Mouse (Mus musculus) hindbrain, embryonic 13.5 days (tissue): Measurements from ENCODE around the gene Pecr. TPM values are rescaled to one million over a fixed set of nuclear protein-coding genes. Genes with fewer than 3 reads are reported as not detected.
A peak's percentile ranks its signal among the peaks of the same experiment; 100 is the strongest.

ENCODE experiments used
- ATAC-seq: fragments of 200-750 bp; cut with Nextera tagmentation; 2 replicates; pipeline ENCODE4 v1.8.0; 2017; ENCODE audit warnings: moderate TSS enrichment; ENCODE audit not compliant: low FRiP score
- H3K27ac ChIP-seq: fragments of 300-500 bp; sonication (generic); 2 replicates; pipeline ENCODE4 v1.5.1; 2015; ENCODE audit warnings: inconsistent platforms, mild to moderate bottlenecking, moderate library complexity
- H3K27me3 ChIP-seq: fragments of 300-500 bp; sonication (generic); 2 replicates; pipeline ENCODE4 v1.6.1; 2015; ENCODE audit warnings: mild to moderate bottlenecking, inconsistent platforms
- H3K36me3 ChIP-seq: fragments of 300-500 bp; sonication (generic); 2 replicates; pipeline ENCODE4 v1.6.1; 2015; ENCODE audit warnings: mild to moderate bottlenecking, inconsistent platforms
- H3K4me1 ChIP-seq: fragments of 300-500 bp; sonication (generic); replicated peaks from 2 replicates; pipeline ENCODE4 v1.6.1; 2015; ENCODE audit warnings: inconsistent platforms
- H3K4me2 ChIP-seq: fragments of 300-500 bp; sonication (generic); 2 replicates; pipeline ENCODE4 v1.6.1; 2015; ENCODE audit warnings: inconsistent platforms, mild to moderate bottlenecking, moderate library complexity
- H3K4me3 ChIP-seq: fragments of 300-500 bp; sonication (generic); 2 replicates; pipeline ENCODE4 v1.5.1; 2015; ENCODE audit warnings: mild to moderate bottlenecking, inconsistent platforms
- H3K9ac ChIP-seq: fragments of 300-500 bp; sonication (generic); 2 replicates; pipeline ENCODE4 v1.6.1; 2015; ENCODE audit warnings: mild to moderate bottlenecking, inconsistent platforms
- H3K9me3 ChIP-seq: fragments of 300-500 bp; sonication (generic); 2 replicates; pipeline ENCODE4 v1.6.1; 2016; ENCODE audit warnings: inconsistent platforms
- WGBS: fragments of 180-500 bp; shearing (Covaris S2); methylation state at CpG from one replicate; pipeline ENCODE4 v1.1.7; 2015; 5-methylcytosine and 5-hydroxymethylcytosine counted together
- polyA plus RNA-seq: library from polyadenylated mRNA; unstranded; fragments of >200 nt; fragmentation: Nextera tagmentation; extraction: Ambion mirVana; gene quantifications from 2 replicates; pipeline ENCODE4 v1.2.1, GENCODE M21; 2015

The Pecr gene
- polyA plus RNA-seq: 8.8 and 8.9 TPM in 2 replicates

DNA sequence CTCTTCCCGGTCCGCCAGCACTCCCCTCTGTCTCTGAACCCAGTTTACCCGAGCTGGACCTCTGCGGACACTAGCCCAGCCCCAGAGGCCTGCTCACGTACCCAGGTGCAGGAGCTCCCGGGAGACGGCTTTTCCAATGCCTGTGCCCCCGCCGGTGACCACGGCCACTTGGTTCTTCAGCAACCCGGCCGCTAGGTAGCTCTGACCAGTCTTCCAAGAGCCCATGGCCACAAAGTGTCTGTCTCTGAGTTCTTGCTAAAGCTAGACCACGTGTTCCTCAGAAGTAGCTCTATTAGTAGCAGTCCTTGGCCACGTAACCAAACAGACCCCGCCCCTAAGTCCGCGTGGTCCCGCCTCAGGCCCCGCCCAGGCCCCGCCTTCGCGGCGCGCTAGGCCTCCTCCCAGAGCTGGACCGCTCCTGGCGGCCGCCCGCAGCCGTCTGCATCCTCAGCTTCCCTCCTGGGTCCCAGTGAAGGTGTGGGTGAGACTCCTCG lies at the start of gene Pecr, which contains the start of gene Tmem169:
Gene Pecr (minus strand): TSS at position 323 of the 494 bp plus-strand sequence.
Gene Tmem169 (plus strand): TSS at position 378 of the 494 bp plus-strand sequence.
- ATAC-seq: peak; percentile 98
- H3K4me1 ChIP-seq: peaks cover 38% of the 10 kb centered on the region
- WGBS: under 1% methylated on average over 30 of the region's 30 CpGs
- no peaks in the 10 kb centered on the region; the same call in 1 of the 2 replicates for H3K36me3 ChIP-seq
- H3K27me3 ChIP-seq: no peaks in the 10 kb centered on the region
- H3K9ac ChIP-seq: peak within 1 kb of the TSS; percentile 89
- peak within 1 kb of the TSS; percentile 54 for H3K4me3 ChIP-seq
- H3K4me2 ChIP-seq: peak within 1 kb of the TSS; percentile 81
- peak within 1 kb of the TSS; percentile 94 for H3K27ac ChIP-seq
- H3K9me3 ChIP-seq: no peaks in the 10 kb centered on the region

DNA sequence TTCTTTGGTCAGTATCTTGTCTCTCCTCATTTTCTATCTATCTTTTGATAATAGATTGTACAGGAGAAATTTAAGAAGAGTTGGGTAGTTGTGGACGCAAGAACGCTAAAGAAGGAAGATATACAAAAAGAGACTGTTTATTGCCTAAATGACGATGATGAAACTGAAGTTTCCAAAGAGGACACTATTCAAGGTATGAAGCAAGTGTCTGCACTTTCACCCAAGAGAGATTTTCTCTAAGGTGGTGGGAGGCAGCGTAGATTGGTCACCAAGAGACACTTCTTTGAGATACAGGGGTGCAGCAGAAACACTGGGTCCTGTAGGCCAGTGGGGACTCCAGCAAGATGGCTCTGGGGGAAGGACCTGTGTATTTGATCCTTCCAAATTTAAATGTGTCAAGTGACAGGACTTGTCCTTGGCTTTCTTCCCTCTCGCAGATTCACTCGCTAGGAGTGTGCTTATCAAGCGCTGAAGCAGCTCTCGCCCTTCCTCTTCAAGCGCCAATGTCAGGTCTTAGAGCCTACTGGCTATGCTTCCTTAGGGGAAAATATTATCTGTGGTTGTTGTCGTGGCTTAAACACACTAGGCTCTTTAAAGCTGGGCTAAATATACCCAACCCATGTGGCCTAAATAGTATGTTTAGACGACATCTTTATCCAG lies 42.2 kb upstream of the Pecr start:
- H3K9me3 ChIP-seq: no peaks in the 10 kb centered on the region
- H3K4me2 ChIP-seq: no peak overlapping the region
- 94% methylated on average over 11 of the region's 11 CpGs for WGBS
- no peak for ATAC-seq
- H3K4me3 ChIP-seq: no peak overlapping the region
- H3K27ac ChIP-seq: no peak overlapping the region
- H3K9ac ChIP-seq: no peak overlapping the region
- H3K36me3 ChIP-seq: peaks cover 55% of the 10 kb centered on the region
- H3K27me3 ChIP-seq: no peaks in the 10 kb centered on the region
- H3K4me1 ChIP-seq: no peaks in the 10 kb centered on the region

DNA sequence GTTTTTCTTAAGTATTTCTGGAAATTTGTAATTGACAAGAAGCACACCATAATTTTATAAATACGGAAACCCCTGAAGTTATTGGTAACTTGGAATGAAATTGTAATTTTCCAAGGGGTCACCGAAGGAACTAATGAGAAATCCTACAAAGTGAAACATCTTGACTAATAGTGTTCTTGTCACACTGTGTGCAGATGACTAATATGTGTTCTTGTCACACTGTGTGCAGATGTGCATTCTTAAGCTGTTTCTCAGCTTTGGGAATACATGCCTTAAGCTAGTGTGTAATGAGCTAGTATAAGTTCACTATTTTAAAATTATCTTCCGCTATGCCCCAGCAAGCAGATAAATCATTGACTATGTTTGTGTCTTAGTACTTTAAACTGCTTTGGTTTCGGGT lies 39.1 kb upstream of the Pecr start:
- Histone ChIP-seq H3K4me3 (no peak overlapping the region), H3K27ac (no peak overlapping the region), H3K4me1 (no peaks in the 10 kb centered on the region), H3K36me3 (peaks cover 69% of the 10 kb centered on the region), H3K9ac (no peak overlapping the region), H3K9me3 (no peaks in the 10 kb centered on the region), H3K4me2 (no peak overlapping the region), H3K27me3 (no peaks in the 10 kb centered on the region)
- over 99% methylated on average over 4 of the region's 4 CpGs for WGBS
- ATAC-seq: no peak

DNA sequence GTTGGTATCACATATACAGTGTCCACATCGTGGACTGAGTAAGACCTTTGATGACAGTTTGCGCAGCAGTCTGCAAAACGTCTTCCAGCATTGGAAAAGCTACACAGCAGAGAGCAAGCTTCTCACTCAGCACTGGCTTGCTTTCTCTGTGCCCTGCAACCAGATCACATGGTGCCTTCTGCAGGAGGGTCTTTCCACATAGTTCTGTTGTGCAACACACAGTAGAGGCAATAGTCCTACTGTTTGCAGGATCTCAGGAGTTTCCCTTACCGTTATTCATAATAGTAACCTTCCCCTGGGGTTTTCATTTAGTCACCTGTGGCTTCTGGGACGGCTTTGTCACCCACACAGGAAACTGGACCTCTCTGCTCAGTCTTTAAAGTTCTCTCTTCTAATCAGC lies 36.6 kb upstream of the Pecr start:
- WGBS: 93% methylated on average over 5 of the region's 5 CpGs
- Histone ChIP-seq H3K27me3 (no peaks in the 10 kb centered on the region), H3K36me3 (peaks cover 58% of the 10 kb centered on the region), H3K4me3 (no peak overlapping the region), H3K27ac (no peak overlapping the region), H3K4me2 (no peak overlapping the region), H3K4me1 (no peaks in the 10 kb centered on the region), H3K9ac (no peak overlapping the region), H3K9me3 (no peaks in the 10 kb centered on the region)
- ATAC-seq: no peak

DNA sequence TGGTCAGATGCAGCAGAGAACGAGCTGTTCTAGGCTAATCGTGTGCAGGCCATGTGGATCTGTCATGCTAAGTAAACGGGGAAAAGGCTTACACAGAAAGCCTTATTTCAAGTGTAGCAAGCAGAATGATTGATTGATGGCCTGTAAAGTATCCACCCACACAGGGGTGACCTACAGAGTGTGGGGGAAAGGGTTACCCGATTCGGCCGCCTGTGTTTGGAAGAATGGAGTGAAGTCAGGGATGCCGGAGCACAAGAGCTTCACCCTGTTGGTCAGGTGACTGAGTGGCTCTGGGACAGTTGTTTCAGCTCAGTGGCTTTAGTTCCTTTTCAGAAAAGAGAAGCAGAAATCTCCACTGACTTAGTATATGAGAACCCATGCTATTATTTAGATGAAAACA lies 32.8 kb upstream of the Pecr start:
- H3K9ac ChIP-seq: no peak overlapping the region
- H3K9me3 ChIP-seq: no peaks in the 10 kb centered on the region
- ATAC-seq: no peak
- H3K27ac ChIP-seq: no peak overlapping the region
- 69% methylated on average over 7 of the region's 7 CpGs for WGBS
- H3K27me3 ChIP-seq: no peaks in the 10 kb centered on the region
- H3K4me3 ChIP-seq: no peak overlapping the region
- H3K4me2 ChIP-seq: no peak overlapping the region
- peaks cover 42% of the 10 kb centered on the region for H3K36me3 ChIP-seq
- no peaks in the 10 kb centered on the region for H3K4me1 ChIP-seq

DNA sequence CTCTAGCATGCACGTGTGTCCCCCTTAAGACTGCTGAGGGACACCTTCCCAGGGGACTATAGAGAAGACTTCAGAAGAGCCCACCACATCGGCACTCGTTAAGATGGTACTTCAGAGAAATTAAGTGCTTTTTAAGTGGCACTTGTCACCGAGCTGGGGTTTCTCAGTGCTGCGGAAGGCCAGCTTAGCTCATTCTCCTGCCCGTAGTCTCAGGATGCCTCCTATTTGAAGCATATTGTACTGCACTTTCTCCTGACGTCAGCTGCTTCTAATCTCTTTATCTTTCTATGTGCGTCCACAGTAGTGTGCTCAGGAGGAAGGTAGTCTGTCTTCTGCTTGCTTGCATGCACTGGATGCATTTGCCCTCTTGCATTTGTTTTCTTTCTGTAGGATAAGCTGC lies 32.3 kb upstream of the Pecr start:
- H3K4me2 ChIP-seq: no peak overlapping the region
- 70% methylated on average over 8 of the region's 8 CpGs for WGBS
- H3K27ac ChIP-seq: no peak overlapping the region
- H3K9me3 ChIP-seq: no peaks in the 10 kb centered on the region
- no peak for ATAC-seq
- no peaks in the 10 kb centered on the region for H3K4me1 ChIP-seq
- peaks cover 42% of the 10 kb centered on the region for H3K36me3 ChIP-seq
- H3K9ac ChIP-seq: 0 out of 2 replicates have a peak overlapping the region, but pooled peaks have one; percentile 35
- no peak overlapping the region for H3K4me3 ChIP-seq
- no peaks in the 10 kb centered on the region for H3K27me3 ChIP-seq

DNA sequence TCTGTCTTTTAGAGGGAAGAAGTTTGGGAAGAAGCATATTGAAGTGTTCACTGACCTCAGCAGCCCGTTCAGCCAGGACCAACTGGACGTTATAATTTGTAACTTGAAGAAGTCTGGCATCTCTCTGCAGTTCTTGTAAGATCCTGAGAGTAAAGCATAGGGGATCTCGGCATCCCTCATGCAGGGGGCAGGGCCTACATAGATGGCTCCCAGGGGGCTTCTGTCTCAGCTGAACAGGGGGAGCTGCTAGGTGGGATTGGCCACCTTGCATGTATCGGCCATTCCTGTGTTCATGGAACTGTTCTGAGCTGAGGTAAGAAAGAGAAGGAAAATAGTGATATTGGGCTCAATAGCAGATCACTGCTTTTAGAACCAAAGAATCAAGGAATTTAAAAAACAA lies 31.3 kb upstream of the Pecr start:
- Histone ChIP-seq H3K36me3 (peaks cover 33% of the 10 kb centered on the region), H3K9me3 (no peaks in the 10 kb centered on the region), H3K4me2 (no peak overlapping the region), H3K4me3 (no peak overlapping the region), H3K9ac (no peak overlapping the region), H3K27ac (no peak overlapping the region), H3K4me1 (0 out of 2 replicates have a peak, but pooled peaks cover 1% of the 10 kb centered on the region), H3K27me3 (no peaks in the 10 kb centered on the region)
- ATAC-seq: no peak
- 91% methylated on average over 4 of the region's 4 CpGs for WGBS

DNA sequence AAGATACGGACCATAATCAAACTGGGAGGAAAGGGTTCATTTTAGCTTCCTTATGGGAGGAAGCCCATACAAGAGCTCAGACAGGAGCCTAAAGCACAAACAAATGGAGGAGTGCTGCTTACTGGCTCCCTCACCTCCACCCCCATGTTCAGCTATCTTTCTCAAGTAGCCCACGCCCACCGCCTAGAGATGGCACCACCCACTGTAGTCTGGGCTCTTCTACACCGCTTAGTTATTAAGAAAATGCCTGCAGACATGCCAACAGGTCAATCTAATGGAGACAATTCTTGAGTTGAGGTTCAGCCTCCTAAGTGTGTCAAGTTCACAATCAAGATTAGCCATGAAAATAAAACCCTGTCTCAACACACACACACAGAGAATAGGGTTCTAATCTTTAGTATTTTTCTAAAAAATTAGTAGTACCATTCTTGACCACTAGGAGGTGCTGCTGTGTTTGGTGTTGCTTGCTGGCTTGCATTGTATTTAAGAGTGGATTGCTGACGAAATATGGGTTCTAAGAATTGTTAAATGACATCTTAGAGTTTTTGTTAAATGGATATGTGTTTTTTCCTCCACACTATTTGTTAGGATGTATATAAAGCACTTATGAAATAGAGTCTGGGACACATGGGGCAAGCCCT lies 29.4 kb upstream of the Pecr start:
- peaks cover 13% of the 10 kb centered on the region for H3K4me1 ChIP-seq
- no peak; the same call in 1 of the 2 replicates for ATAC-seq
- H3K27me3 ChIP-seq: no peaks in the 10 kb centered on the region
- no peak overlapping the region for H3K27ac ChIP-seq
- peaks cover 16% of the 10 kb centered on the region for H3K36me3 ChIP-seq
- no peaks in the 10 kb centered on the region for H3K9me3 ChIP-seq
- H3K9ac ChIP-seq: no peak overlapping the region
- no peak overlapping the region for H3K4me2 ChIP-seq
- H3K4me3 ChIP-seq: no peak overlapping the region
- WGBS: 78% methylated on average over 5 of the region's 5 CpGs

DNA sequence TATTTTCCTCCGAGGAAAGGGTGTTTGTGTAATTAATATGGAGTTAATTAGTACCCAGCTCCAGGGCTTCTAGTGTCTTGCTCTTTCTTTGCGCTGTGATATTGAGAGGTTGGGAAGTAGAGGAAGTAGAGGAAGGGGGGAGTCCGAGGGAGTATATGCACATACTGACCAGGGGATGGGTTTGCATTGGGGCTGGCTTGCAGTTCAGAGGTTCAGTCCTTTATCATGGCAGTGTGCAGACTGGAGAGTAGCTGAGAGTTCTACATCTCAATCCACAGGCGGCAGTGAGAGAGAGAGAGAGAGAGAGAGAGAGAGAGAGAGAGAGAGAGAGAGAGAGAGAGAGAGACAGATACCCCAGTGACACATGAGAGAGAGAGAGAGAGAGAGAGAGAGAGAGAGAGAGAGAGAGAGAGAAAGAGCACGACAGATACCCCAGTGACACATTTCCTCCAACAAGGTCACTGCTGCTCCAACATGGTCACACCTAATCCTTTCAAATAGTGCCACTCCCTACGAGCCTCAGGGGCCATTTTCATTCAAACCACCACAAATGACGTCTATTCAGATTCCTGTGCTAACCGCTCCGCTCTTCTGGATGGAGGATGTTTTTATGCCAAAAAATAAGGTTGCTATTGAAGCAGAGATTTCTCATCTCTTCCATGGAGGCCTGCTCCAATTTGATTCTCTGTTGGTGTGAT lies 28.7 kb upstream of the Pecr start:
- Histone ChIP-seq H3K9ac (no peak overlapping the region), H3K27ac (no peak overlapping the region), H3K4me3 (no peak overlapping the region), H3K9me3 (no peaks in the 10 kb centered on the region), H3K27me3 (no peaks in the 10 kb centered on the region), H3K4me1 (peaks cover 20% of the 10 kb centered on the region), H3K4me2 (no peak overlapping the region), H3K36me3 (peaks cover 14% of the 10 kb centered on the region)
- WGBS: 87% methylated on average over 9 of the region's 9 CpGs
- no peak for ATAC-seq

DNA sequence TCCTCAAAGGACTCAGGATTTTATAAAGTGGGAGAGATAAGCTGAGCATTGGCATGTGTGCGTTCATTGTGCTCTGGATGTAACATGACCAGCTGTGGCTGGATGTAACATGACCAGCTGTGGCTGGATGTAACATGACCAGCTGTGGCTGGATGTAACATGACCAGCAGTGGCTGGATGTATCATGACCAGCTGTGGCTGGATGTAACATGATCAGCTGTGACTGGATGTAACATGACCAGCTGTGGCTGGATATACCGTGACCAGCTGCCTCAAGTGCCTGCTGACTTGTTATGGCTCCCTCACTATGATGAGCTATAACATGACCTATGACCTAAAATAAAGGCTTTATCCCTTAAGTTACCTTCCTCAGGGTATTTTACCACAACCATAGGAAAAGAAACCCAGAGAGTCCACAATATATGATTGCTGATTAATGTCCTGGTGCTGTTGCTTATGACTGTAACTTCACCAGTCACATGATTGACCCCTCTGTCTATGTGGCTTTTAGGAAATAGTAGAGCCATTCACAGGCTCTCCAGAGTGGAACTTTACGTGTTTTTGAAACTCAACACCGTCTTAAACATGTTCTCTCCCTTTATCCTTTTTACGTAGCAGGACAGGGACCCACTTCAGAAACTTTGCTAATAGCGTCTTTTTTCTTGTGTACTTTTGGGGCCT lies 25.8 kb upstream of the Pecr start:
- Histone ChIP-seq H3K9ac (no peak overlapping the region), H3K4me3 (no peak overlapping the region), H3K4me2 (no peak overlapping the region), H3K9me3 (no peaks in the 10 kb centered on the region), H3K27me3 (no peaks in the 10 kb centered on the region), H3K36me3 (no peaks in the 10 kb centered on the region), H3K27ac (no peak overlapping the region), H3K4me1 (peaks cover 25% of the 10 kb centered on the region)
- WGBS: 63% methylated on average over 6 of the region's 6 CpGs
- ATAC-seq: no peak

DNA sequence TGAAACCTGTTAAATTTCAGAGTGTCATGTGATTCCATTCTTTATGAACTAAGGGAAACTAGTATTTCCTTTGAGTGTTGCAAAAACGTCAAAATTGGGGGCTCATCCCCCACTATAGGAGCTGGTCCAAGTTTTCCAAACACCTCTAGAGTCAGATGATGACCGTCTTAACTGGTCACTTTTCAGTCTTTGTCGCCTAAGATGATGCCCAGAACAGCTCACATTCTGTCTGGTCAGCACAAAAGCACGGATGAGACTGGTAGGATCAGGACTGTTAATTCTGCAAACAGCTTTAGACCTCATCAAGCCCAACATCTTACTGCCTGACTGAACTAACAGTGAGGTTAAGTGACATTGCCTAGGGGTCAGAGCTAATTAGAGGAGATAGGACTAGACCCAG lies 24.8 kb upstream of the Pecr start:
- no peaks in the 10 kb centered on the region for H3K27me3 ChIP-seq
- no peaks in the 10 kb centered on the region for H3K9me3 ChIP-seq
- 73% methylated on average over 4 of the region's 4 CpGs for WGBS
- ATAC-seq: no peak
- H3K36me3 ChIP-seq: no peaks in the 10 kb centered on the region
- H3K4me2 ChIP-seq: no peak overlapping the region
- no peak overlapping the region for H3K4me3 ChIP-seq
- no peak overlapping the region; the same call in 1 of the 2 replicates for H3K9ac ChIP-seq
- H3K4me1 ChIP-seq: peaks cover 25% of the 10 kb centered on the region
- H3K27ac ChIP-seq: no peak overlapping the region

DNA sequence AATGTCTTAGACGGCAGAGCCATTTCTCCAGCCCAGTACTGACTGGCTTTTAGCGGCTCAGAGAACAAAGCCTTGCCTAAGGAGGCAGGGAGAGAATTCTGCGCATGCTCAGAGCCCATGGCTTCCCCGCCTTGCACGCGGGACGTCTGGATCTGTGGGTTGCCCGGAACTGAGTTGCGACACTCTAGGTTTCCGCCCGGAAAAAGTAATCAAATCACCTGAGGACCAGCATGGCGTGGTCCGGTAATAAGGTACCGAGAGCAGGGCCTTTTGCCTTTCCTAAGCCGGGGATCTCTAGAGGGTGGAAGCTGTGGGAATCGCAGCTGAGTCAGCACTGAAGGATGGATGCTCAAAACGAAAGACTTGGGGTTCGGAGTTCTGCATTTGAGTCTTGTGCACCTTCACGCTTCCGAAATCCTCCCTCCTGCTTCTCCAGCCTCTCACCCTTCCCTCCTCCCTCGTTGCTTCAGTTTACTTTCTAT lies 23.2 kb upstream of the Pecr start, which contains the start of gene Xrcc5:
Gene Xrcc5 (plus strand): TSS at position 105 of the 482 bp plus-strand sequence.
- Histone ChIP-seq H3K27ac (peak within 1 kb of the TSS; percentile 89), H3K4me1 (peaks cover 25% of the 10 kb centered on the region), H3K4me2 (peak within 1 kb of the TSS; percentile 64), H3K9ac (peak within 1 kb of the TSS; percentile 78), H3K4me3 (peak within 1 kb of the TSS; percentile 62), H3K27me3 (no peaks in the 10 kb centered on the region), H3K9me3 (no peaks in the 10 kb centered on the region), H3K36me3 (no peaks in the 10 kb centered on the region)
- 0% methylated on average over 21 of the region's 21 CpGs for WGBS
- peak; percentile 98 for ATAC-seq
